Mouse (Mus musculus): Measurements from ENCODE around the gene Slc35b2. TPM values are rescaled to one million over a fixed set of nuclear protein-coding genes. Genes with fewer than 3 reads are reported as not detected.

Gene Slc35b2
- polyA plus RNA-seq, 1 experiment from 2014 or later: 86.5 TPM

DNA sequence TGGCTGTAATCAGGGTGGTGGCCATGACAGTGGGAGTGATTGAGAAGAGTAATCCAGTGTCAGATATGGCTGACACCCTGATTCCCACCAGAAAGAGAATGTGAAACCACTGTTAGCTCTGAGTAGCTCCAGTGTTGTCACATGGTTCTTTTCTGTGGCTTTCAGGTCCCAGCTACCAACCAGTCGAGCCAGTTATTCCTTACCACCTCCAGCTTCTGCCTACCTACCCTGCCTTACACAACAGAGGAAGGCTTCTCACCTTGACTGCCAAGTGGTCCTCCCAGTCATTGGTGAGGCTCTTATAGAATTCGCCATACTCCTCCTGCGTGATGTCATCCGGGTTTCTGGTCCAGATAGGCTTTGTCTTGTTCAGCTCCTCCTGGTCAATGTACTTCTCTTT is 6.3 kb downstream of the Slc35b2 start:
- peaks cover 75% of the 10 kb centered on the region for H3K4me1 ChIP-seq (replicated peaks)
- peaks cover 62% of the 10 kb centered on the region for H3K36me3 ChIP-seq
- no peak overlapping the region for H3K4me2 ChIP-seq
- H3K27me3 ChIP-seq: no peaks in the 10 kb centered on the region
- no peaks in the 10 kb centered on the region for H3K9me3 ChIP-seq
- H3K9ac ChIP-seq: 0 out of 2 replicates have a peak overlapping the region, but pooled peaks have one; percentile 30
- no peak overlapping the region for H3K4me3 ChIP-seq
- no peak overlapping the region for H3K27ac ChIP-seq
- ATAC-seq (ENCODE audit: low FRiP score): no peak
- WGBS: 91% methylated on average over 4 of the region's 4 CpGs

DNA sequence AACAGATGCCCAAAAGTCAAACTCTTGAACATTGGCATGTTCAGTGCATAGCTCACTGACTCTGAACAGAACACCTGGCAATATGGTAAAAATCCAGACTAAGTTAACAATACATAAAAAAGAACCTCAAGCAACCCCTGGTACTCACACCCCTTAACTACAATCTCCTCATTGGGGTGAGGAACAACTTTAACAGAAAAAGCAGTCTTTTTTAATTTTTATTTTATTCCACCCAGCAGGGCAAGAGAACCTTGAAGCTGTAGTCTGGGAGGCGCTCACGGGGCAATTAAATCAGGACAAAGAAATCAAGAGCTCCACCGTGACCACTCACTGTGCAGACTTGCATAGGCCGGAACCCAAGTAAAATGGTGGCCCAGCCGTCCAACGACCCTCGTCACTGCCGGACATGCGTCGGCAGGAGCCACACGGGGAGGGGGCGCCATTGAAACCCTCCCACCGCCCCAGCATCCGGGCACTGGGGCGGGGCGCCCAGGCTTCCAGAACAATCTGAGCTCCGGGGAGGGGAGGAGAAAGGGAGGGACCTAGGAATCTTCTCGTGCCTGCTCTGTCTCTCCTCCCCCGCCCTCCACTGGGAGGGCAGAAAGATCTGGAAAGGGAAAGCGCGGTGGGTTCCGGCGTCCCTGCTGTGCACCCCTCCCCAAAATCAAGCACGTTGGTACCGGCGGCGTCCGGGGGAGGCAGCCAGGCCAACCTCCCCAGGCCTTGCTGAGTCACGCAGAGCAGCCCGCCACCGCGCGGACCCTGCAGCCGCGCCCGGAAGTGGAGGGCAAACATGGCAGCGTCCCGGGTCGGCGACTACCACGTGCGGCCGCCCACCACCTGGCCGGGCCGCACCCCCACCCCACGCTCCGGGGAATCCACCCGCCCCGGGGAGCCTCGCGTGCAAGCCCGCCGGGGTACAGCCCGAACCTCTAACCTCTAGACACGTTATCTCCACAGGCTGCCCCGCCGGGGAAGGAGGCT is 8.7 kb downstream of the Slc35b2 start:
- Histone ChIP-seq H3K27me3 (no peaks in the 10 kb centered on the region), H3K9me3 (no peaks in the 10 kb centered on the region), H3K4me1 (replicated peaks) (peaks cover 62% of the 10 kb centered on the region), H3K9ac (peak overlapping the region; percentile 100), H3K4me3 (peak overlapping the region; percentile 99), H3K27ac (peak overlapping the region; percentile 99), H3K36me3 (peaks cover 43% of the 10 kb centered on the region), H3K4me2 (peak overlapping the region; percentile 79)
- ATAC-seq (ENCODE audit: low FRiP score): peak; percentile 64
- under 1% methylated on average over 56 of the region's 57 CpGs for WGBS

DNA sequence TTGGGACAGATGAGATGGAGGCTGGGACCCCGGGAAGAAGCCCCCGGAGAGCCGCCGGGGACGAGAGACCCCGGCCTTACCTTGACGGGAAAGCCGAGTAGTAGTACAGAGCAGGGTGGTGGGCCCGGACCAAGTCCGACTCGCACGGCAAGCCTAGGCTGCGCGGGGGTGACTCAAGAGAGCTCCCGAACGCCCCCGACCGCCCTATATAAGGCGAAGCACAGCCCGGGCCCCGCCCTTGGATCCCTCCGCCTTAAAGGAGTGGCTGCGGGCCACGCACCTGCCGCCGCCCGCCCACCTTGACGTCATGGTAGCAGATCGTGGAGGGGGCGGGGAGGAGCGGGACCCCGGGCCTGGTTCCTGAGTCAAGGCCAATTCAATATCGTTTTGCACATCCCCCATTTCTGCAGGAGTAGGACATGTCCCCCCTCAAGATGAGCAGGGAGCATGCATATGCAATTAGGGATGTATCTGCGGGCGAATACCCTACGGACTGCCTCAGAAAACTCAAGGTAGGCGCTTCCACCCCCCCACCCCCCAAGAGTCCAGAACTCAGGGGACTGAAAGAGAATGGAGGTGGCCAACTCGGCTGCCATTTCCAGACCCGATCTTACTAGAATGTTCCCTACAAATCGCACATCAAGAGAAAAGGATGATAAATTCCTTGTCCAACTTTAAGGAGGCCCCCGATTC is 9.6 kb downstream of the Slc35b2 start, which contains the start of gene Hsp90ab1:
Hsp90ab1 (minus strand) TSS at position 185 of the 693 bp plus-strand sequence.
- peak; percentile 88 for ATAC-seq (ENCODE audit: low FRiP score)
- WGBS: under 1% methylated on average over 41 of the region's 41 CpGs
- Histone ChIP-seq H3K9me3 (no peaks in the 10 kb centered on the region), H3K4me1 (replicated peaks) (peaks cover 55% of the 10 kb centered on the region), H3K4me2 (peak within 1 kb of the TSS; percentile 79), H3K4me3 (peak within 1 kb of the TSS; percentile 99), H3K36me3 (peaks cover 35% of the 10 kb centered on the region), H3K9ac (peak within 1 kb of the TSS; percentile 100), H3K27me3 (no peaks in the 10 kb centered on the region), H3K27ac (peak within 1 kb of the TSS; percentile 99)

DNA sequence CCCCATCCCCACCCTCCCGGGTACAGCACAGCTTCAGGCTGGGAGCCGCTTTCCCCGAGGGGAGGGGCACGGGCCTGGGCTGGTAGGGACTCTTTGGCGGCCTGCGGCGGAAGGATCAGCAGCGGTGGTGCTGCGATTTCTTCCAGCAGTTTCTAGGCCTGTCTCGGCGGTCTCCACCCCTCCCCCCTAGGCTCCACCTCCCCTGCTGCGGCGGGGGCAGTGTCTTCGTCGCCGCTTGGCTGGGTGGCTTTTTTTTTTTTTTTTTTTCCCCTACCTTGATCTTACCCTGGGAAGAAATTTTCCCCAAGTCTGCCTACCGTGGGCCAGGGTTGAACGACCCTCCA is 10.1 kb downstream of the Slc35b2 start:
- 0% methylated on average over 17 of the region's 18 CpGs for WGBS
- no peaks in the 10 kb centered on the region for H3K27me3 ChIP-seq
- peak overlapping the region; percentile 100 for H3K9ac ChIP-seq

DNA sequence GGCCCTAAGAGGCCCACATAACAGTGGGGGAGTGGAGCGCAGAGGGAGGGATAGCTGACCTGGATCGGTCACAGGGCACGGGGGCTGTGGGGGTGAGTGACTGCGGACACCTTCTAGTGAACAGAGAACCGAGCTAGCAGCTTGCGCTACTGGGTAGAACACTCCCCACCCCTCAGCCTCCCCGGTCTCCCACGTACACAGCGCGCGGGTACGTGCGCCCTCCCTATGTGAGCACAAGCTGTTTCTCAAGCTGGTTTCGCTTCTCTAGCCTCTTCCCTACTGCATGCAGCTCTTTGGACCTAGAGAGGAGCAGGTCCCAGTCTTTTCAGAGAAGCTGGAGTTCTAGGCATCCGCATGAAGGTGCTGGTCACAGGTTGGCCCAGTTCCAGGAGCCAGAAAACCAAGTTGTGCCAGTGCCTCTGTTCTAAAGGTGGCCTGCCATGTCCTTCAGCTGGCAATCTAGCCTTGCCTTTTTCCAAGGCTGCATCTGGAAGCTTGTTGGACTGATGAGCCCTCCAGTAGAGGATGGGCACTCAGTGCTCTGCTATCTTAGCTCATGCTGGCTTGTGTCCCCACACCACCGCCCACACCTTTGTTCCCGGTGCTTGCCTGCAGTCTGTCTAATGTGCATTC is 10.6 kb downstream of the Slc35b2 start:
- no peaks in the 10 kb centered on the region for H3K27me3 ChIP-seq
- no peaks in the 10 kb centered on the region for H3K9me3 ChIP-seq
- 2% methylated on average over 17 of the region's 17 CpGs for WGBS
- H3K36me3 ChIP-seq: peaks cover 25% of the 10 kb centered on the region
- peak overlapping the region; percentile 99 for H3K4me3 ChIP-seq
- peak; percentile 61 for ATAC-seq (ENCODE audit: low FRiP score)
- peak overlapping the region; percentile 100 for H3K9ac ChIP-seq
- peak overlapping the region; percentile 99 for H3K27ac ChIP-seq
- peaks cover 46% of the 10 kb centered on the region for H3K4me1 ChIP-seq (replicated peaks)
- peak overlapping the region; percentile 79 for H3K4me2 ChIP-seq

More for the DNA sequence above, 10.1 kb downstream of the Slc35b2 start:
- Histone ChIP-seq H3K9me3 (no peaks in the 10 kb centered on the region), H3K36me3 (peaks cover 29% of the 10 kb centered on the region), H3K4me1 (replicated peaks) (peaks cover 50% of the 10 kb centered on the region), H3K4me3 (peak overlapping the region; percentile 99), H3K4me2 (peak overlapping the region; percentile 79), H3K27ac (peak overlapping the region; percentile 99)
- ATAC-seq (ENCODE audit: low FRiP score): peak; percentile 67

DNA sequence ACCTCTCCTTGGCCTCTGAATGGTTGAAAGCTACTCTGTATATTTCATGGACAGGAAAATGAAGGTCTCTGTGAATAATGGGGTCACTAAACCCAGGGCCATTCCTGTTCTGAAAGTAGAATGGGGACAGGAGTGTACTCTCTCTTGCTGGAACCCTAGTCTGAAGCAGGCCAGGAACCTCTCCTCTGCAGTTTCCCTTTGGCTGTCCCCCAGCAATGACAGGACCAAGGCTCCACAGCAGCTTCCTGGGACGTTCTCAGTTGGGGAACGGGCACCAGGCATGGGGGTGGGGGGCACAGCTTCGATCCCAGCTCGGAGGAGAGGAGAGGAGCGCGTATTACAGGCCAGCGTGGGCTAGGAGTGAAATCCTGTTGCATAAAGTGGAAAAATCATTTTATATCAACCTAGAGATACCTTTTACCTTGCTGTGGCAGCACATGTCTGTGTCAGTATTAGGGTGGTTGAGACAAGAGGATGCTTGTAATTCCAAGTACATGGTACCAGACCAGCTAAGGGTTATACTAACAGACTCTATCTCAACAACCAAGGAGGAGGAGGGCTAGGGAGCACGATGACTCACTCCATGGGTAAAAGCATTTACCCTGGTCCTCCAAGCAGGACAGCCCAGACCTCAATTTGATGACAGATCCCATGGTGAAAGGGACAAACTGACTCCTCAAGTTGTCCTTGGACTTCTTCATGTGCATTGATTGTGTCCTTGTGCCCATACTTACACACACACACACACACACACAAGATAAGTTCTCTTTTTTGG is 11.6 kb downstream of the Slc35b2 start:
- H3K4me1 ChIP-seq (replicated peaks): peaks cover 35% of the 10 kb centered on the region
- H3K4me2 ChIP-seq: peak overlapping the region; percentile 79; the same call in 1 of the 2 replicates
- H3K27me3 ChIP-seq: no peaks in the 10 kb centered on the region
- peak overlapping the region; percentile 99 for H3K27ac ChIP-seq
- H3K9me3 ChIP-seq: no peaks in the 10 kb centered on the region
- H3K36me3 ChIP-seq: peaks cover 14% of the 10 kb centered on the region
- WGBS: 94% methylated on average over 8 of the region's 8 CpGs
- H3K9ac ChIP-seq: peak overlapping the region; percentile 100
- H3K4me3 ChIP-seq: peak overlapping the region; percentile 99; the same call in 1 of the 2 replicates
- no peak for ATAC-seq (ENCODE audit: low FRiP score)

DNA sequence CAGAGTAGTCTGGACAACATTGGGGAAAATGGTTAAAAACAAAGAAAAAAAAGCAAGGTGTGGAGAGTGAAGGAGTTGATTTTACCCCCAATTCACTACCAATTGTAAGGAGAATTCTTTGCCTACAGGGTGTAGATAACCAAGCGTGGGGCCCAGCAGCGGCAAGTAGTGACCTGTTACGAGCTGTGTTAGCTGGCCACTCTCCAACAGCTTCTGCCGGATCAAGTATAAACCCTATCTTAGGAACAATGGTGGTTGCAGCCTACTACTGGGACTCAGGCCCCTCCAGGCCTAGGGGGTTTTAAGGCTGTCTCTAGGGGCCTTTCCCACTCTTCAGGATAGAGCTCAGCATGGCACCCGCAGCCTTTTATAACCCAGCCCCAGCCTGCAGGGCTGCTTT is 14.6 kb downstream of the Slc35b2 start:
- peaks cover 24% of the 10 kb centered on the region for H3K4me1 ChIP-seq (replicated peaks)
- no peaks in the 10 kb centered on the region for H3K36me3 ChIP-seq
- no peak overlapping the region for H3K27ac ChIP-seq
- H3K4me3 ChIP-seq: no peak overlapping the region
- WGBS: 66% methylated on average over 5 of the region's 5 CpGs
- H3K27me3 ChIP-seq: no peaks in the 10 kb centered on the region
- no peaks in the 10 kb centered on the region for H3K9me3 ChIP-seq
- no peak overlapping the region for H3K4me2 ChIP-seq
- ATAC-seq (ENCODE audit: low FRiP score): no peak
- H3K9ac ChIP-seq: no peak overlapping the region

DNA sequence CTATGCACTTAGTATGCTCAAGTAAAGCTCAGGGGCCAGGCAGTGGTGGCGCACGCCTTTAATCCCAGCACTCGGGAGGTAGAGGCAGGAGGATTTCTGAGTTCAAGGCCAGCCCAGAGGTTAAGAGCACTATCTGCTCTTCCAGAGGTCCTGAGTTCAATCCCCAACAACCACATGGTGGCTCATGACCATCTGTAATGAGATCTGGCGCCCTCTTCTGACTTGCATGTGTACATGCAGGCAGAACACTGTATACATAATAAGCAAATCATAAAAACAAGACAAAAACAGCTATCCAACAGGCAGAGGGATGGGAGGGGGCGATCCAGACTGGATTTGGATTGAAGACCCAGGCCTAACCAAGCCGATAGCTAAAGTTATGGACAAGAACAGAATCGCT is 15.2 kb downstream of the Slc35b2 start:
- Histone ChIP-seq H3K9ac (no peak overlapping the region), H3K4me2 (no peak overlapping the region), H3K4me1 (replicated peaks) (peaks cover 24% of the 10 kb centered on the region), H3K9me3 (no peaks in the 10 kb centered on the region), H3K27ac (no peak overlapping the region), H3K4me3 (no peak overlapping the region), H3K36me3 (no peaks in the 10 kb centered on the region), H3K27me3 (no peaks in the 10 kb centered on the region)
- ATAC-seq (ENCODE audit: low FRiP score): no peak
- 74% methylated on average over 7 of the region's 7 CpGs for WGBS

DNA sequence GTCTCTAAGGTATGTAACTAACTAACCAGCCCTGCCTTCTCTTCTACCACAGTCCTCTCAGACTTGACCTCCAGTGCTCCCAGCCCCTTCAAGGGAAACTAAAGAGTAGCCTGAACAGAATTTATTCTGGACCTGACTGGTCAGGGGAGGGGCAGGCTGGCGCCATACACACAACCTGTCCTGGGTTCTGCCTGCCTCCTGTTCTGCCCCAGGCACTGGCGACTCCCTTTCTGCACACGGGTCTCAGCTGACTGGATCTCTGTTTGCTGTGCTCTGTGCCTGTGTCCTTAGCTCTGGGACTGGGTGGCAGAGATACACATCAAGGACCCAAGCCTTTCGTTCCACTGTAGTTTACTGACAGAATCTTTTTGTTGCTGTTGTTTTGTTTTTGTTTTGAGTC is 15.9 kb downstream of the Slc35b2 start:
- H3K27me3 ChIP-seq: no peaks in the 10 kb centered on the region
- no peaks in the 10 kb centered on the region for H3K36me3 ChIP-seq
- ATAC-seq (ENCODE audit: low FRiP score): no peak
- no peak overlapping the region for H3K9ac ChIP-seq
- H3K27ac ChIP-seq: no peak overlapping the region
- 85% methylated on average over 4 of the region's 4 CpGs for WGBS
- H3K4me1 ChIP-seq (replicated peaks): peaks cover 23% of the 10 kb centered on the region
- H3K9me3 ChIP-seq: no peaks in the 10 kb centered on the region
- H3K4me2 ChIP-seq: no peak overlapping the region
- no peak overlapping the region for H3K4me3 ChIP-seq

DNA sequence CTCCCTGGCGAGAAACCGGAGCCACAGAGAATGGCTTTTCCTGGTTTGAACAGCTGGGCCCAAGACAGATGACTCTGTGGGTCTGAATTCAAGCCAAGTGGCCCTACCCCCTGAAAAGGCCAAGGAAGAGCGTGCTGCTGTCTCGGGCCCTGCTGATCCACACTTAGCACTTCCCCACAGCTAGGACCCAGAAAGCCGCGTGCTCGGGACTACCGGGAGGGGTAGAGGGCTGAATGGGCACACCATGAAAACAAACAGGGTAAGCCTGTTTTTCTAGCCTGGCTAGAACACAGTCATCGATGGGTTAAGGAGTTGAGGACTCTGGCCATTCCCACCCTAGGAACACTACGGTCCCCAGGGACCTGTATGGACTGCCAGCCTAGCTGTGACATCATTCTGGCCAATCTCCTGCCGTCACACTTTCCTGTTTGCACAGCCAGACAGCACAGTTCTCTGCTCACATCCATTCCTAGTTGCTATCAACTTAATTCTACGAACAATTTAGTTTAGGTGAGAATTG is 17.3 kb downstream of the Slc35b2 start:
- Histone ChIP-seq H3K4me2 (0 out of 2 replicates have a peak overlapping the region, but pooled peaks have one; percentile 8), H3K9me3 (no peaks in the 10 kb centered on the region), H3K27me3 (no peaks in the 10 kb centered on the region), H3K4me1 (replicated peaks) (peaks cover 25% of the 10 kb centered on the region), H3K27ac (peak overlapping the region; percentile 52), H3K9ac (no peak overlapping the region), H3K4me3 (no peak overlapping the region), H3K36me3 (no peaks in the 10 kb centered on the region)
- WGBS: 46% methylated on average over 12 of the region's 12 CpGs
- ATAC-seq (ENCODE audit: low FRiP score): no peak

DNA sequence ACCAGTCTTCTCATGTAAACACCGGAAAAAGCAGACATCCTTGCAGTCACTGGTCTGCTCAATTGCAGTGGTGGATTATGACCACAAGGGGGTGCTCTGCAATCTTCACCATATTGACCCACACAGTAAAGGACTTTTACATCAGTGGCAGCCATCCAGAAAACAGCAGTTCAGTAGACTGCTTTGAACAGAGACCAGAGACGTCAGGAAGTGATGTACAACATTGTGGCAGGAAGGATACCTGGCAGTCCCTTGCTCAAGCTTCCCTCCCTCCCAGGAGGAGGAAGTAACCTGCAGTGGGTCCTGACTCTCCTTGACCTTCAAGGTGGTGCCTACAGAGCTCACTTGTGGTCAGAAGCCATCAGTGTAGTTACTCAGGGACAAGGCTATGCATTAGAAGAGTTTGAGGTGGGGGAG is 17.9 kb downstream of the Slc35b2 start:
- H3K9ac ChIP-seq: no peak overlapping the region
- peaks cover 25% of the 10 kb centered on the region for H3K4me1 ChIP-seq (replicated peaks)
- ATAC-seq (ENCODE audit: low FRiP score): no peak
- H3K4me2 ChIP-seq: no peak overlapping the region
- H3K36me3 ChIP-seq: no peaks in the 10 kb centered on the region
- no peak overlapping the region for H3K4me3 ChIP-seq
- no peak overlapping the region for H3K27ac ChIP-seq
- no peaks in the 10 kb centered on the region for H3K9me3 ChIP-seq
- H3K27me3 ChIP-seq: no peaks in the 10 kb centered on the region
- 18% methylated on average over 2 of the region's 2 CpGs for WGBS

Data from hindbrain, embryonic 13.5 days (tissue).